Mouse (Mus musculus) lung, adult 2 months (tissue): Measurements from ENCODE around the gene Yipf4. TPM values are rescaled to one million over a fixed set of nuclear protein-coding genes. Genes with fewer than 3 reads are reported as not detected.

Experiments used
- DNase-seq: peaks from one replicate; pipeline ENCODE4 v3.0.0; 2022
- H3K4me1 ChIP-seq: fragments of 200-500 bp; 2 replicates; pipeline ENCODE4 v1.6.1; 2011; ENCODE audit warnings: low read length; ENCODE audit not compliant: control insufficient read depth, insufficient read depth
- H3K4me3 ChIP-seq: fragments of 200-500 bp; replicated peaks from 2 replicates; pipeline ENCODE3; 2011; ENCODE audit warnings: low read depth, mild to moderate bottlenecking, control low read depth, low read length; ENCODE audit errors: extremely low read depth
- CTCF ChIP-seq: fragments of 200-500 bp; IDR thresholded peaks from 2 replicates; pipeline ENCODE4 v1.5.1; 2011; ENCODE audit warnings: mild to moderate bottlenecking, low read length, control low read depth; ENCODE audit not compliant: insufficient read depth
- POLR2A ChIP-seq: fragments of 200-500 bp; IDR thresholded peaks from 2 replicates; pipeline ENCODE4 v1.6.1; 2011; ENCODE audit warnings: low read depth, mild to moderate bottlenecking, control low read depth, low read length, borderline replicate concordance; ENCODE audit errors: extremely low read depth
- WGBS: fragments of 180-500 bp; shearing (Covaris S2); methylation state at CpG from one replicate; pipeline ENCODE4 v1.1.7; 2018; 5-methylcytosine and 5-hydroxymethylcytosine counted together
- polyA plus RNA-seq: library from polyadenylated mRNA; depleted of rRNA; stranded (reverse); fragments of >200 nt; gene quantifications from 2 replicates; pipeline ENCODE4 v1.2.3, GENCODE M21; 2012; rRNA removed

Yipf4 gene
- polyA plus RNA-seq = 66.3 and 194 TPM in 2 replicates

- TF ChIP-seq POLR2A = peak; percentile 87; the same call in 1 of the 2 replicates
- no peak for TF ChIP-seq CTCF
- WGBS = 5% methylated on average over 58 of the region's 58 CpGs
- Histone ChIP-seq H3K4me3 (peak within 1 kb of the TSS; percentile 86), H3K4me1 (peaks cover 2% of the 10 kb centered on the region)
- DNase-seq = peak; percentile 98
These were observed at the start of gene Yipf4 for GRCm38 (mm10) chr17:74489024-74489900. TSS of gene Yipf4 (plus strand) at chr17:74489493.

GRCm38 (mm10) chr17:74440486-74440885, 48.8 kb upstream of the Yipf4 start:
- WGBS = 50% methylated on average over 5 of the region's 5 CpGs
- TF ChIP-seq CTCF = no peak
- Histone ChIP-seq H3K4me1 (no peaks in the 10 kb centered on the region), H3K4me3 (no peak overlapping the region)
- DNase-seq = no peak

GRCm38 (mm10) chr17:74449776-74450175, 39.5 kb upstream of the Yipf4 start:
- H3K4me3 ChIP-seq = no peak overlapping the region
- no peaks in the 10 kb centered on the region for H3K4me1 ChIP-seq
- WGBS = 85% methylated on average over 10 of the region's 10 CpGs
- no peak for DNase-seq
- TF ChIP-seq POLR2A (no peak), CTCF (no peak)

GRCm38 (mm10) chr17:74453928-74454327, 35.4 kb upstream of the Yipf4 start:
- TF ChIP-seq CTCF (no peak), POLR2A (no peak)
- no peaks in the 10 kb centered on the region for H3K4me1 ChIP-seq
- WGBS = 59% methylated on average over 3 of the region's 3 CpGs
- no peak overlapping the region for H3K4me3 ChIP-seq
- DNase-seq = no peak

- TF ChIP-seq POLR2A (no peak), CTCF (no peak)
- no peak overlapping the region for H3K4me3 ChIP-seq
- DNase-seq = no peak
- no peaks in the 10 kb centered on the region for H3K4me1 ChIP-seq
- WGBS = 82% methylated on average over 1 of the region's 1 CpGs
These were observed 34.6 kb upstream of the Yipf4 start for GRCm38 (mm10) chr17:74454660-74455059.

- H3K4me3 ChIP-seq = no peak overlapping the region
- WGBS = 82% methylated on average over 4 of the region's 4 CpGs
- DNase-seq = no peak
- no peaks in the 10 kb centered on the region for H3K4me1 ChIP-seq
- TF ChIP-seq CTCF (no peak), POLR2A (no peak)
These were observed 33.9 kb upstream of the Yipf4 start for GRCm38 (mm10) chr17:74455426-74455825.

GRCm38 (mm10) chr17:74456825-74457224, 32.5 kb upstream of the Yipf4 start:
- WGBS = 92% methylated on average over 5 of the region's 5 CpGs
- Histone ChIP-seq H3K4me3 (no peak overlapping the region), H3K4me1 (no peaks in the 10 kb centered on the region)
- TF ChIP-seq CTCF = no peak
- no peak for TF ChIP-seq POLR2A
- no peak for DNase-seq

GRCm38 (mm10) chr17:74457972-74458677, 31.2 kb upstream of the Yipf4 start:
- H3K4me1 ChIP-seq = no peaks in the 10 kb centered on the region
- TF ChIP-seq POLR2A = no peak
- no peak for TF ChIP-seq CTCF
- H3K4me3 ChIP-seq = peak overlapping the region; percentile 10
- DNase-seq = no peak
- WGBS = 50% methylated on average over 10 of the region's 10 CpGs

- DNase-seq = no peak
- TF ChIP-seq POLR2A (no peak), CTCF (no peak)
- H3K4me1 ChIP-seq = no peaks in the 10 kb centered on the region
- 40% methylated on average over 8 of the region's 8 CpGs for WGBS
- peak within 1 kb of the TSS; percentile 10 for H3K4me3 ChIP-seq
These were observed 30.4 kb upstream of the Yipf4 start, which contains the start of gene Nlrc4 for GRCm38 (mm10) chr17:74458711-74459408. TSS of gene Nlrc4 (minus strand) at chr17:74459142.
